Mouse (Mus musculus): ENCODE data around the gene Shank1.
A peak's percentile ranks its signal among the peaks of the same experiment; 100 is the strongest.

Shank1 gene

GRCm38 (mm10) chr7:44304775-44305641 is 5.0 kb upstream of the Shank1 start:
- peak; percentile 98 for DNase-seq

GRCm38 (mm10) chr7:44305686-44306085 is 4.4 kb upstream of the Shank1 start:
- peak; percentile 38 to 43 for DNase-seq

GRCm38 (mm10) chr7:44306516-44307240 is 3.4 kb upstream of the Shank1 start, which contains the start of gene Clec11a:
Gene Clec11a (minus strand): TSS chr7:44306902.
- DNase-seq = no peak

- no peak for DNase-seq
These were observed 2.6 kb upstream of the Shank1 start for GRCm38 (mm10) chr7:44307261-44308020.

- DNase-seq = no peak
These were observed 328 bp downstream of the Shank1 start for GRCm38 (mm10) chr7:44310285-44310877.

GRCm38 (mm10) chr7:44310878-44311712 is 1.0 kb downstream of the Shank1 start:
- DNase-seq = peak in 1 of 2 experiments; percentile 37

- DNase-seq = no peak
These were observed 1.8 kb downstream of the Shank1 start for GRCm38 (mm10) chr7:44311713-44312304.

GRCm38 (mm10) chr7:44312484-44312883 is 2.4 kb downstream of the Shank1 start:
- DNase-seq = no peak

- DNase-seq = peak; percentile 49 to 56
These were observed 7.9 kb downstream of the Shank1 start for GRCm38 (mm10) chr7:44317913-44318312.

GRCm38 (mm10) chr7:44320886-44321285 is 10.8 kb downstream of the Shank1 start:
- DNase-seq = peak; percentile 75 to 77

- DNase-seq = no peak
These were observed 12.2 kb downstream of the Shank1 start for GRCm38 (mm10) chr7:44322290-44322689.

- DNase-seq = no peak
These were observed 16.6 kb downstream of the Shank1 start for GRCm38 (mm10) chr7:44326614-44327013.

GRCm38 (mm10) chr7:44332336-44332735 is 22.3 kb downstream of the Shank1 start:
- DNase-seq = no peak

- DNase-seq = no peak
These were observed 24.1 kb downstream of the Shank1 start for GRCm38 (mm10) chr7:44334139-44334538.

- peak; percentile 68 to 74 for DNase-seq
These were observed 25.2 kb downstream of the Shank1 start for GRCm38 (mm10) chr7:44335031-44335878.

GRCm38 (mm10) chr7:44336046-44337021 is 26.3 kb downstream of the Shank1 start:
- DNase-seq = peak; percentile 65 to 72

GRCm38 (mm10) chr7:44337121-44337849 is 27.2 kb downstream of the Shank1 start:
- peak in 1 of 2 experiments; percentile 36 for DNase-seq

- DNase-seq = no peak
These were observed 30.2 kb downstream of the Shank1 start for GRCm38 (mm10) chr7:44340226-44340625.

Measured in cerebellum, postnatal 36 days (tissue).